Mouse (Mus musculus): ENCODE data around the gene N6amt1.

Gene N6amt1

DNA sequence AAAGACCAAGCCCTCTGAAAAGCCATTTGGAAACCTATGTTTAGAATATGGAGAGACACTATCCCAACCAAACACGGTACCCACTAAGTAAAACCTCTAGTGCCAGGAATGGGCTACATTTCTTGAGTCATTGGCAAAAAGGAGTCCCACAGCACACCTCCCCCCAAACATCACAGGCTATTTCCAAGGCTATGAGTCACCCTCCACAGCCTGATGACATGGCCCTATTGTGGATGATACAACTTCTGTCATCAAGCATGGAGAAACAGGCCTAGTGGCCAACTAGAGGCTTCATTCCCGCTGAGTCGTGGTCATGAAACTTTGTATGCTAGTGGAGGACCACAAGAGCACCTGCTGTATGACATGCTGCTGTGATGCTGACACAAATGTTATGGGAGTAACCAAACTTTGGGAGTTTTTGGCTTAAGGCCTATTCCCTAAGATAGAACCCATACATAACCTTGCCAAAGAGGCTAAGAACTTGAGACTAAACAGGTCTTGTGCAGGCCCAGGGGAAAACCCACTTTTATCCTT lies 33.5 kb downstream of the N6amt1 start:
- DNase-seq = no peak

DNA sequence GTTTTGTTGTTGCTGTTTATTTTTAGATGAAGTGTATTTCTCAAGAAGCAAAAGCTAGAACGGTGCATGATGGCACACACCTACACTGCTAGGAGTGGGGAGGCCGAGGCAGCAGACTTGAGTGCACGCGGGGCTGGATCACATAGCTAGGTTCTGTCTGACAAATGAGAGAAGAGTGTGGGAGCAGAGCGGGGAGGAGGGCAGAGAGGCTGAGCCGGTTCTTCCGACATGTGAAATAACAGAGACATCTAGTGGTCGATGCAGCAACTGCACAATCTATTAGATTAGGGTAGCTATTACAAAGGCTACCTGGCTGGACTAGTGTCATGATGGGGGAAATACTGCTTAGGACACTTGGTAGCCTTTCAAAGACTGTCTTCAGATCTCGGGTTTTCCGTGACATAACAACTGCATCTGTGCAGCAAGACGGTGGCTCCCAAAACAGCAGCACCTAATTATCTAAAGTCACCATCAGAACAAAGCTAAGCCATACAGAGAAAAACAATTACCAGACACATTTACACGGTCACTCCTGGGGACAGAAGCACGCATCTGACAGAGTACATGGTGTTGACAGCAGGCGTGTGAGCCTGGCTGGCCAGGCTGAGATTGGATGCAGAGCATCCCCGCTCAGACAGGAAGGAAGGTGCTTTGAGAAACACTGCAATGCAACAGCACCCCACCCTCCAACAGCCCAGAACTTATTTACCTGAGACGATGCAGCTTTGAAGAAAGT lies 40.0 kb downstream of the N6amt1 start:
- peak; percentile 60 for DNase-seq

- peak; percentile 45 for DNase-seq
Measured at GRCm38 (mm10) chr16:87405001-87405400, 51.0 kb downstream of the N6amt1 start.
